Mouse (Mus musculus) ZHBTc4 (cell line): ENCODE measurements at regions not wholly inside any gene's neighbourhood (a gene's known extent, or its start where the extent isn't known, plus 50 kb on each side); places are given as distances from the start of the nearest gene placed in this dataset.

Experiments
- DNase-seq: peaks from one replicate; pipeline ENCODE4 v3.0.0-alpha.2; 2011; ENCODE audit warnings: low read depth, low spot score

- DNase-seq, result peak; percentile 56
These were observed 239.4 kb upstream of the Marcks start for GRCm38 (mm10) chr10:37378002-37378702.

- no peak for DNase-seq
These were observed 238.7 kb upstream of the Marcks start for GRCm38 (mm10) chr10:37377258-37378001.

GRCm38 (mm10) chr10:37376172-37376571 is 237.5 kb upstream of the Marcks start:
- no peak for DNase-seq

GRCm38 (mm10) chr10:37375648-37376047 is 236.9 kb upstream of the Marcks start:
- peak; percentile 4 for DNase-seq

GRCm38 (mm10) chr10:37368997-37369679 is 230.4 kb upstream of the Marcks start:
- DNase-seq, result no peak

GRCm38 (mm10) chr10:37367796-37368195 is 229.1 kb upstream of the Marcks start:
- DNase-seq, result no peak

GRCm38 (mm10) chr10:37364506-37364905 is 225.8 kb upstream of the Marcks start:
- DNase-seq, result no peak

- DNase-seq, result no peak
These were observed 222.3 kb upstream of the Marcks start for GRCm38 (mm10) chr10:37360985-37361384.

- no peak for DNase-seq
These were observed 220.2 kb upstream of the Marcks start for GRCm38 (mm10) chr10:37358900-37359299.

- DNase-seq, result no peak
These were observed 219.6 kb upstream of the Marcks start for GRCm38 (mm10) chr10:37358334-37358733.

GRCm38 (mm10) chr10:37357304-37358060 is 218.8 kb upstream of the Marcks start:
- DNase-seq, result no peak

GRCm38 (mm10) chr10:37349261-37349660 is 210.5 kb upstream of the Marcks start:
- no peak for DNase-seq

- DNase-seq, result no peak
These were observed 209.7 kb upstream of the Marcks start for GRCm38 (mm10) chr10:37348416-37348815.

- DNase-seq, result no peak
These were observed 208.9 kb upstream of the Marcks start for GRCm38 (mm10) chr10:37347661-37348060.

GRCm38 (mm10) chr10:37342675-37343074 is 204.0 kb upstream of the Marcks start:
- DNase-seq, result no peak

- no peak for DNase-seq
These were observed 200.9 kb upstream of the Marcks start for GRCm38 (mm10) chr10:37339658-37340057.

- no peak for DNase-seq
These were observed 199.6 kb upstream of the Marcks start for GRCm38 (mm10) chr10:37338073-37338912.

- peak; percentile 8 for DNase-seq
These were observed 198.5 kb upstream of the Marcks start for GRCm38 (mm10) chr10:37337172-37337620.

- DNase-seq, result no peak
These were observed 196.4 kb upstream of the Marcks start for GRCm38 (mm10) chr10:37335148-37335547.

GRCm38 (mm10) chr10:37326168-37326534 is 187.4 kb upstream of the Marcks start:
- no peak for DNase-seq
